Mouse (Mus musculus) layer of hippocampus, postnatal 36 days (tissue): ENCODE measurements at regions not wholly inside any gene's neighbourhood (a gene's known extent, or its start where the extent isn't known, plus 50 kb on each side); places are given as distances from the start of the nearest gene placed in this dataset.

ENCODE experiments used
- DNase-seq, 2 experiments: peaks; one replicate each; pipeline ENCODE4 v3.0.0; 2022

DNA sequence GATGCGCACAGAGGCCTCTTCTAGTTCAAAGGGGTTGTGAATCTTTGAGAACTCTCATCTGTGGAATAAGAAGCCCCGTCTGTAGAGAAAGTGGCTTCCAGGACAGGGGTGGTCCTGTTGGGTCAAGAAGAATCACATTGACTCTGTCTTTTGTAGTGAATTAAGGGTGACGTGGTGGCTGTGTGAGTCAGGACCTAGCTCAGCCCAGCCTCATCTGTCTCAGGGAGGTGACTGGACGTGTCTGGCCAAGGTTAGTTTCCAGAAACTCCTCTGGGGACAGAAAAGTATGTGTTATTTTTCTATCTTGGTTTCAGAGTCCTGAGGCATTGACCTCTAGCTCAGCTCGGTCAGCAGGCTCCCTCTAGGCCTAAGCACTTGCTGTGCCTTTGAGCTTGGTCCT, 73.3 kb upstream of the Lep start:
- no peak for DNase-seq

DNA sequence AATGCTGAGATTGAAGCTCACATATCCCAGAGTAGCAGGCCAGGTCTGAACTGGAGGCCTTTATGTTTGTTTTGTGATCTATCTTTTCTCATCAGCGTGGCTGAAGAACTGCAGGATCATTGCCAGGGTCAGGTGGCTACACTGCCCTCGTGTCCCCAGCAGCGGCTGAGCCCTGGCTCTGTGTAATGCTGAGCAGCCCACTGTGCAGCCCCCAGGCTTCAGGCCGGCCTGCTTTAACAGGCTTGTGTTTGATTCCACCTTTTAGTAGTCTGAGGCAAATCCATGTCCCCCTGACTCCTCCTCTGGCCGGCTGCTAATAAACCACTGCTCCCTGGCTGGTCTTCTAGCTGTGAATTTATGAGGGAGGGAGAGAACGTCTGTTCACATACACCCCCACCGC, 72.6 kb upstream of the Lep start:
- DNase-seq = no peak

DNA sequence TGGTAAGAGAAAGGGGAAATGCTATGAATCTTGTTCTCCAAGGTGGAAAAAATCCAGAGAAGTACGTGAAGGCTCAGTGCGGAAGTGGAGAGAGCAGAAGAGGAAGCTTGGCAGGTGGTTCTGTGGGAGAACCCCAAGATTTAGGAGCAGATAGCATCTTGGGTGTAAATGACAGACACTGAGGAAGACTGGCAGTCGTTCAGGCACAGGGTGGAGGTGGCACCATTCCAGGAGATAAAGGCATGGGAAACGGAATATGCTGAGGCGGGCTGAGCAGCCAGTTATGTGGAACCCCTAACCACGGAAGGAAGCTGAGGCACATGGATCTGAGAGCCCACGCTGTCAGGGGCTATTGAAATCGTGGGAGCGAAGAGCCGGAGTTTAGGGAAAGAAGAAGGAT, 70.6 kb upstream of the Lep start:
- peak; percentile 27 to 53 for DNase-seq

DNA sequence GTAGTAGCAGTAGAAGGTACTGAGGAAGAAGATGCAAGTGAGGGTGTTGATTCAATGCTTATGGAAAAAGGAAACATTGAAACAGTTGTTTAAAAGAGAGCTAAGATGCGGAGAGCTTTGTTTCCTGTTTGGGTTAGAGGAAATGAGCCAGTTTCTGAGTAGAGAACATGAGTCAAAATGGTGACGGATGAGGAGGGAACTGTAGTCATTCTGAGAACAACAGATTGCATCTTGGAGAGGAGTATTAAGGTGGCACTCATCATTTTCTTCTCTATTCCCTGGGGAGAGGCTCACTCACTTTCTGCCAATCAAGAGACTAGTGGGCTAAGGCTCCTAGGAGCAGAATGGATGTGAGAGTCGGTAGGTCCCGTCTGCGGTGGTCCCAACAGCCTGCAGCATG, 69.8 kb upstream of the Lep start:
- DNase-seq = no peak

DNA sequence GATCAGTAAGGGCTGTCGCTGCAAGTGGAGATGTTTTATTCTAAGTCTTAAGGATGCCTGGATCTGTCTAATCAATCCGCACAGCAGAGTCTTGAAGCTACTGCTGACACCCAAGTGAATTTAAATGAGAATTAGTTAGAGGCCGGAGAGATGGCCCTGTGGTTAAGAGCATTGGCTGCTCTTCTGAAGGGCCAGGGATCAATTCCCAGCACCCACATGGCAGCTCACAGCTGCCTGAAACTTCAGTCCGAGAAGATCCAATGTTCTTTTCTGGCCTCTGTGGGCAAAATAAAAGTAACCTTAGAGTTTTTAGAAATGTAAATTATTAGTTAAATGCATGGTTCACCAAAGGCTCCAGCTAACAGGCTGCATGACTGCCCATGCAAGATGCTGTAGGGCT, 65.5 kb upstream of the Lep start:
- DNase-seq = no peak

DNA sequence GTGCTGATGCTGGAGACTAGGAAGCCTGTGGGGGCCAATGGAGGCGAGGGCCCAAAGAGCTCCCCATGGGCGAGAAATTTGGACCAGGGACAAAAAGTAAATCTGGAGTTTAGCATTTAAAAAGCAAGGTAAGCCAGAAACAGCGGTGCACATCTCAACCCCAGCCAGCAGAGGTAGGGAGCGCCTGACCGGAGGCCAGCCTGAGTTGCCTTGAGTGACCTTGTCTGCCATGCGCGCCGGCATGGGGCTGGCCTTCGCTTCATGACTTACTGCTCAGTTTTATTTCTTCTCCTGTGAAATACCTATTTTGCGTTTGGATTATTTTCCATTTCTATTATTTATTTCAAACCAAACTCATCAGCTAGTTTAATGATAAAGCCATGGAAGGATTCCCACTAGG, 64.3 kb upstream of the Lep start:
- DNase-seq = no peak

DNA sequence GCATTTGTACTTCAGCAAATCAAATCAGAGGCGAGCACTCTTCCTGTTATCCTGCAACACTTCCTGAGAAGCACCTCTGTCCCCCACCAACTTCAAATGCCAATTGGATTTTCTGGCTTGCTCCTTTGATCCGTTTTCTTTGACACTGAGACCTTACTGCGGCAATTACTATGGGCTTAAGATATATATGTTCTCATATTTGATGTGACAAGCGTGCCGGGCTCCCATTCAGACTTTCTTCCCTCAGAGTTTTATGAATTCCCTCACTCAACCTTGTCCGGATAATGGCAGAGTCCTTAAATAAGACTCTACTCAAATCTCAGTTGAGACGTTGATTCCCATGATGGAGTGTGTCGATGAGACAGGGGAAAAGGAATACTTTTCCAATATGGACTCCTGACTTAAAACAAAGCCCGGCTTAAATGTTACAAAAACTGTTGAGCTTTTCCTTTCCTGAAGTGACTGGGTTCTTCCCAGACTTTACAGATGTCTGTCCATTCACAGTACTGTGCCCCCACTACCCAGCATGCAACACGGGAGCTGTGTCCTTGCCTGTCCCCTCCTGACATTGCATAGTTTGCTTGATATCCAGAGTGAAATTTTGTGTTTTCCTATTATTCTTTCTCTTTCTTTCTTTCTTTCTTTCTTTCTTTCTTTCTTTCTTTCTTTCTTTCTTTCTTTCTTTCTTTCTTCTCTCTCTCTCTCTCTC, 60.5 kb upstream of the Lep start:
- no peak for DNase-seq

DNA sequence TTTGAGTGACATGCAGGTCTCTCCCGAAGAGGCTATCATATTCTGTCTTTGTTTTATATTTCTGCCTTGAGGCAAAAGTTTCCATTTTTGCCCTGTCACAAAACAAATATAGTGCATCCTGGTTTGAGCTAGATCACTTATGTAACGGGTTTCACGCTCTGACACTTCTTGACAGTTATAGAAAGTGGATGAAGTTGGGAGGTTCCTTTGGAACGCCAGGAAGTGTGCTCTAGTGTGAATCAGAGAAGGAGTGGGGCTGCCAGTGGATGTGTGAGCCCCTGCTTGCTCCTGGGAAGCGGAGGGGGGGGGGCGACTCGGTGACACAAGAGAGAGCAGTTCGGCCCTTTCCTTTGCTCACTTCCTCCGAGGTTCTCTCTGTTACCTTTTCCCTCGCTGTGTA, 57.9 kb upstream of the Lep start:
- no peak for DNase-seq

DNA sequence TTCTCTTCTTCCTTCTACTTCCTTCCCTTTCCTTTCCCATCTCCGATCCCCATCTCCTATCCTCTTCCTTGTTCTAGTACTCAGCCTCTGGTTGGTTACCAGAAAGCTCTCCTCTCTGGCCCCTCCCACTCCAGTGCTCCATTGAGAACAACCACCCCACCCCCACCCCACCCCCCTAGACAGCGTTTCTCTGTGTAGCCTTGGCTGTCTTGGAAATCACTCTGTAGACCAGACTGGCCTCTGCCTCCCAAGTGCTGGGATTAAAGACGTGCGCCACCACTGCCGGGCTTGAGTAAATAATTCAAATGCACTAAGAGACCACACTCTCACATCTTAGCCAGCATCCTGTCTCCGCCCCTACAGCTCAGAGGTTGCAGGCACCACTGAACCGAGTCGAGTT, 57.2 kb upstream of the Lep start:
- no peak for DNase-seq

DNA sequence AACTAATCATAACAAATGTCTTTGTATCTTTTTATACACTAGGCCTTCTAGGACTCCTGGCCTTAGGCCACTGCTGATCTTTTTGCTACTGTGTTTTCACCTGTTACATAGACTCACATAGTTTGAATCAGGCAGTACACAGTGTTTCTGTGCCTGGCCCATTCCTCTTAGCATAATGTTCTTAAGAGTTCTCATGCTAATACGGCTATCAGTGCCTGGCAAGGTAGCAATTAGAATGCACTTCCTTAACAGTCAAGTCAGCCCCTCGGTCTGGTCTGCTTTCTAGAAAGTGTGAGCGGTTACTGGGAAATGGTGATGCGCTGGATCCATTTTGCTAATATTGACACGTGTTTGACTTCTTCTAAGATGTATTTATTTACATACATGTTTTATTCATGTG, 54.2 kb upstream of the Lep start:
- no peak for DNase-seq
